Mouse (Mus musculus) adrenal gland (tissue): ENCODE measurements around the gene Jph3.

Source experiments
- intact Hi-C: fragments of 180-260 bp; cut with DNase I; formaldehyde crosslinking; loops from one replicate; pipeline ENCODE4 v1.15.1; 2025

Gene Jph3

DNA sequence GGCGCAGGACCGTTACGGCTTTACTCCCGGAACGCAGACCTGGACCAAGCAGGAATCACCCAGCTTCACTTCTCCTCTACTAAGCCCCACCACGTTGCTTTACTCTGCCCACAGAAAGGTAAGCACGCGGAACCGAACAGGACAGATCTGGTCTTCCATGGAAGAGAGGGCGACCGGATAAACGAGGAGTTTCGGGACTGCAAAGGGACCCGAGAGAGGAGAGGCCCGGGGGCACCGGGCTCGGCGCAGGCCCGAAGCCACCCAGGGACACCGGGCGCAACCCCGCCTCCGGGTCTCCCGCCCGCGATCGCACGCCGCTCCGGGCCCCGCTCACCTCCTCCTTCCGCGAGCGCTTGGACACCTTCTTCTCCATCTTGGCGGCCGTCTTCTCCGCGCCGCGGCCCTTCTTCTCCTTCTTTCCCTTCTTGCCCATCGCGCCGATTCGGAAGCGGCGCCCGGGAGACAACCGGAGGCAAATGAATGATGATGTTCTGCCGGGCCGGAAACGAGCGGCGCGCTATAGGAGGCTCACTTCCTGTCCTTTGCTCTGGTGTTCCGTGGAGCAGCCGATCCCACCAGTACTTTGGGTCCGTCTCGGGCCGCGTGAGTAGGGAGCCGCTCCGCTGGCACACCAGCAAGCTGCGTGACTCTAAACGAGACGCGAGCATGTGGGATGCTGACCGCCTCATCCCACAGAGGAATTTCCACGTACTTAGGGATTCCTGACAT is 99.8 kb downstream of the Jph3 start, which contains the start of gene Klhdc4:
TSS of gene Klhdc4 (minus strand) at position 522 of the 729 bp plus-strand sequence.
- intact Hi-C loops, result no loop called here

DNA sequence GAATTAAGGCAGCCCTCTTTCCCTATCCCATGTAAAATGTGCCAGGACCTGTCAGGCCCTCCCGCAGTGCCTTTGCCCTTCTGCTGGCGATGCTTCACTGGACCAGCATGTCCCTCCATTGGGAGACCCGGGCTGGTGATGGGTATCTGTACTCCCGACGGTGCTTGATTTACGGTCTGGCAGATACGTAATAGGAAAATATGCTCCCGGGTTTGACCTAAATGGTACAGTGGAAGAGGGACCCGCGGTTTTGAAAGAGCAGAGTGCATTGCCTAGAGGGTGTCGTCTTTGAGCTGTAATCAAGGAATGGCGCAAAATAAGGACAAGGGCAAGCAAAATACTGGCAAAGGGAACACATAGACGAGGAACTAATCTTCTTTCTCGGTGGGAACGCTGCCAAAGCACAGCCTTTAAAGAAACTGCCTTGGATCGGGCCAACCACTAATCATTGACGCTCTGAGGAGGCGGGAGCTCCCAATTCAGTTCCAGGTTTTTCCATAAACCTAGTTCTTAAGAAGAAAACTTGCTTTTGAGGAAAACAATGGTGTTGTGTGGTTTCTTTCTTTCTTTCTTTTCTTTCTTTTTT is 100.4 kb downstream of the Jph3 start:
- intact Hi-C loops, result no loop called here

DNA sequence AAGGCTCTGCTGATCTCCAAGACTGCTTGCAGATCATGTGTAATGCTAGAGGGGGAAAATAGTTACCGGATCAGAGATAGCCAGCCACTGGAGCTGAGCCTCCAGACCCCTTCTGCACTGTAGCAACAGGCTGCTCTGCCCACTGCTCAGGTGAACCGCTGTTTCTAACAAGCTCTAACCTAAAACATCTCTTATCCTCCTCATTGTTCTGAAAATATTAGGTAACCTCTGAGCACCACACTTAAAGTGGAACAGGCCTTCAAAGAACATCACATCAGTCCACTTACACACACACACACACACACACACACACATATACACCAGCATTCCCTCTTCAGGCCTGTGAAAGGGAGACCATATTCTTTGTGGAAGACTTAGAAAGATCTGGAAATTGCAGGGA is 102.6 kb downstream of the Jph3 start:
- intact Hi-C loops, result no loop called here

DNA sequence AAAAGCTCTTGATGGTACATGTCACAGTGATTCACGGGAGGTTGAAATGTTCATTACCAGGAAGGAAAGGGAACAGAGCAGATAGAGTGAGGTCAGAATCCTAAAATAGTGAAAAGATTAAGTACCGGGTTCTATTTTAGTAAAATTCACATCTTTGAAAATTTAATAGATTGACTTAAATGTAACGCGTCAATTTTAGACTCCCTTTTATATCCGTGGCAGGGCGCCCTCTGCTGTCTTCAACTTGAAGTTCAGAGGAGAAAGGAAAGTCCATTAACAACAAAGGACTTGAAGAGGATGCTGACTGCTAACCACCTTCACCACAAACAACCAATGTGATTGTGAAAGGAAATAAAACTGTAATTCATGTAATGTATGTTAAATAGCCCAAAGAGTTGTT is 103.1 kb downstream of the Jph3 start:
- intact Hi-C loops, result no loop called here

DNA sequence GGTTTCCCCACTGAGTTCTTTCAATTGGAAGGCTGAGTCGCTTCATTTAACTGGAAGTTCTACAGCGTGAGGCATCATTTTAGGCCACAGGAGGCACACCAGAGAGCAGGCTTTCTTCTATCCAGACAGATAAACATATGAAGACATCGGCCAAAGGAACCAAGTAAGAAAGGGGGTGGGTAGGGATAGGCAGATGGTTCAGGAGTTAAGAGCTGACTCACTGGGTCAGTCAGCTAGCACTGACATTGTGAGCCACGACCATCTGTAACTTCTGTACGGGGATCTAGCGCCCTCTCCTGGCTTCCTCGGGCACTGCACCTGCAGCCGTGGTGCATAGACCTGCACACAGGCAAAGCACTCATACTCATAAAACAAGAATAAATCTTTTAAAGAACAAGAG is 111.8 kb downstream of the Jph3 start:
- intact Hi-C loops, result loop anchor here (10.0 kb wide), 1 partner anchor 126 kb away; no protein-coding TSS in a partner anchor

DNA sequence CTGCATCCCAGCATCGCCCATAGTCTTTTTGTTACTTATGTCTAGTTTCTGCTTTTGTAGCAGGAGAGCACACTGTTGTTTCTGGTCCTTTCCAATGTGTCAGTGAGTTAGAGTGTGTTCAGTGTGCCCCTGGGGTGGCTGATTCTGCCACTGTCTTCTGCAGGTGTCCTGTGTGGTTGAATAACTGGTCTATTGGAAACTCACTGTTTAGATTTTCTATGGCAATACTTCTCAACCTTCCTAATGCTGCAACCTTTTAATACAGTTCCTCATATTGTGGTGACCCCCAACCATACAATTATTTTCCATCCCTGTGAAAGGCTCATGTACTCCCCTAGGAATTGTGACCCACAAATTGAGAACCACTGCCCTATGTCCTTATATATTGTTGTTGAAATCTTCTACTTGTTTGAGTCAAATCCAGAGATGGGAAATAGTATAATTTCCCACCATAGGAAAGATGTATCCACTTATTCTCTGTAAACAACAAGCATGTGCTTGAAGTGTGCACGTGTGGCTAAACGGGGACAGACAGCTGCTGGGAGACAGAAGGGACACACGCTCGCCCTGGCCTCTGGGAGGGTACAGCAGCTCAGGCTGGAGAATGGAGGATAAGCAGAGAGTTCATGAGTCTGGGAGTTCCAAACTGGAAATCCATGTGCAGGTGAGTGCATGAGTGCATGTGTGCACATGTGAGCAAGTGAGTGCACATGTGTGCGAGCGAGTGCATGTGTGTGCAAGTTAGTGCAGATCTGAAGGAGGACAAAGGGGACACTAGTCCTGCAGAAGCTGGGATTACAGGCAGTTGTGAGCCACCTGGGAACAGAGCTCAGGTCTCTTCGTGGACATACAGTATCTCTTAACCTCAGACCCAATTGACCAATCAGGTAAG is 112.9 kb downstream of the Jph3 start:
- intact Hi-C loops, result loop anchor here (10.0 kb wide), 1 partner anchor 128 kb away; no protein-coding TSS in a partner anchor

DNA sequence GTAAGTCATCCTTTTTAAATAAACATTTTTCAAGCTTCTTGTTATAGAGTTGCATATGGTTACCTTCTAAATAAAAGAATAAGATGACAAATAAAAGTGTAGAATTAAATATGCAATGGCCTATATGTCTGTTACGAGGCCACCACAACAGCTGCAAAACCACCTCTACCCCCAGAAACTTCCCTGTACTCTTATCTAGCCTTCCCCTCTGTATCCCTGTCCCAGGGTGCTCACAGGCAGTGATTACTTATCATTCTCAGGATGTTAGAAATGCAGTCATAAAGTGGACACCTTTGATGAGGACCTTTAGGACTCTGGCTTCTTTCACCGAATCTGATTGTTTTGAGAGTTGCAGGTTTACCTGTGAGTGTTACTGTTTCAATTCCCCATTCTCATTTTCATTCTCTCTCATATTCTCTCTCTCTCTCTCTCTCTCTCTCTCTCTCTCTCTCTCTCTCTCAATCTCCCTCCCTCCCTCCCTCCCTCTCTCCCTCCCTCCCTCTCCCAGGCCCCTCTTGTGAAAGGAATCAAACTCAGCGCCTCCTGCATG is 113.8 kb downstream of the Jph3 start:
- intact Hi-C loops, result loop anchor here (10.0 kb wide), 1 partner anchor 128 kb away; no protein-coding TSS in a partner anchor
